Mouse (Mus musculus): ENCODE data around the gene Tbc1d22a.

- TF ChIP-seq TAL1 (IDR thresholded peaks at IDR 0.05; ENCODE audit: low read length) (no peak), SIN3A (IDR thresholded peaks at IDR 0.05; ENCODE audit: low read length) (no peak), MXI1 (IDR thresholded peaks at IDR 0.05; ENCODE audit: low read depth, low read length) (no peak), POLR2A (IDR thresholded peaks at IDR 0.05; ENCODE audit: control insufficient read depth in 1 of 2, insufficient read depth in 1 of 2, low read depth in 1 of 2, low read length in 2 of 2, poor library complexity in 1 of 2) (no peak)
Measured at GRCm38 (mm10) chr15:86339736-86340135, 125.5 kb downstream of the Tbc1d22a start.

All from MEL (cell line).